Mouse (Mus musculus) lung, postnatal 0 days (tissue): ENCODE data around the gene Tcf3. TPM values are rescaled to one million over a fixed set of nuclear protein-coding genes. Genes with fewer than 3 reads are reported as not detected.

Experiments
- ATAC-seq: fragments of 200-750 bp; cut with Nextera tagmentation; 2 replicates; pipeline ENCODE4 v1.8.0; 2017; ENCODE audit warnings: moderate library complexity
- DNase-seq: peaks from one replicate; pipeline ENCODE4 v3.0.0-alpha.2; 2016; ENCODE audit warnings: low spot score
- H3K27ac ChIP-seq: fragments of 300-500 bp; sonication (generic); 2 replicates; pipeline ENCODE4 v1.5.1; 2014; ENCODE audit warnings: antibody characterized with exemption, mild to moderate bottlenecking, low read length, mixed read lengths
- H3K27me3 ChIP-seq: fragments of 300-500 bp; sonication (generic); replicated peaks from 2 replicates; pipeline ENCODE4 v1.6.1; 2014; ENCODE audit warnings: low read length, mixed read lengths; ENCODE audit not compliant: insufficient read depth
- H3K36me3 ChIP-seq: fragments of 300-500 bp; sonication (generic); 2 replicates; pipeline ENCODE4 v1.6.1; 2014; ENCODE audit warnings: low read length, mixed read lengths; ENCODE audit not compliant: insufficient read depth
- H3K4me1 ChIP-seq: fragments of 300-500 bp; sonication (generic); 2 replicates; pipeline ENCODE4 v1.6.1; 2014; ENCODE audit warnings: antibody characterized with exemption, low read depth, low read length, mixed read lengths; ENCODE audit not compliant: insufficient read depth
- H3K4me2 ChIP-seq: fragments of 300-500 bp; sonication (generic); replicated peaks from 2 replicates; pipeline ENCODE4 v1.6.1; 2014; ENCODE audit warnings: low read depth, mild to moderate bottlenecking, low read length, moderate library complexity, mixed read lengths
- H3K4me3 ChIP-seq: fragments of 300-500 bp; sonication (generic); 2 replicates; pipeline ENCODE4 v1.5.1; 2014; ENCODE audit warnings: low read depth, low read length
- H3K9ac ChIP-seq: fragments of 300-500 bp; sonication (generic); replicated peaks from 2 replicates; pipeline ENCODE4 v1.6.1; 2014; ENCODE audit warnings: low read depth, mild to moderate bottlenecking
- H3K9me3 ChIP-seq: fragments of 300-500 bp; sonication (generic); 2 replicates; pipeline ENCODE4 v1.6.1; 2016; ENCODE audit warnings: low read length, mixed read lengths
- CTCF ChIP-seq: IDR thresholded peaks from 2 replicates; pipeline ENCODE4 v1.5.1; 2016; ENCODE audit warnings: antibody characterized with exemption, mild to moderate bottlenecking
- EP300 ChIP-seq: IDR thresholded peaks from 2 replicates; pipeline ENCODE4 v1.6.1; 2016; ENCODE audit warnings: antibody characterized with exemption, mild to moderate bottlenecking, control low read depth
- WGBS: fragments of 180-500 bp; shearing (Covaris S2); extraction: QIAGEN DNeasy Blood & Tissue Kit; methylation state at CpG from one replicate; pipeline ENCODE4 v1.1.7; 2014; 5-methylcytosine and 5-hydroxymethylcytosine counted together
- polyA plus RNA-seq: library from polyadenylated mRNA; unstranded; fragments of >200 nt; fragmentation: Nextera tagmentation; extraction: Ambion mirVana; gene quantifications from 2 replicates; pipeline ENCODE4 v1.2.1, GENCODE M21; 2015

Tcf3 gene
- polyA plus RNA-seq: 34.7 and 36.2 TPM in 2 replicates

DNA sequence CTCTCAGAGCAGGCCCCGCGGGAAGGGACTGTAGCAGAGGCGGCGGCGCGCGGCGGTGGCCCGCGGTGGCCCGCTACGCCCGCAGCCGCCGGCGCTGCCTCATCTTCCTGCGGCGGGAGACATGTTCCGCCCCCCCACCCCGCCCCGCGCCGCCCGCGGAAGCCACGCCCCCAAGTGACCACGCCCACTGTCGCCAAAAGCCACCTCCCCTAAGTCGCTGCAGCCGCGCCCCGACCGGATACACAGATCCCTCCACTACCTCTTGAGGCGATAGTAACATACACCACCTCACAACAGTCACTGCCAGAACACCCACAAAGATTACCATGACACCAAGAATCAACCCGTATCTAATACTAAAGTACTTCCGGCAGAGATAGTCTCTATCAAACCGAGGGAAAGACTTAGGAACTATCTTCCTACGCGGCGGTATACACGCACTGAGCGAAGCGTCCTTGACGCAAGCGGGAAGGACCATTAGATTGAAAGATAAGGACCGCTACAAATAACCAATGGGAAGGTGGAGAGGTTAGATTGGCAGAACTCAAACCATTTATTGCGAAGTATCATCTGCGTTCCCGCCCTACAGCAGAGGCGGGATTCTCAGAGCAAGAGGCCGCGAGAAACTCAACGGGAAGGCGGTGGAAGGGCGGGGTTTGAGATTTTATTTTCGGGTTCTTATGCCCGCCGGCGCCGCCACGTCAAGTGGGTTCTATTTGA lies at the start of gene Tcf3:
Gene Tcf3 (minus strand): TSS at position 135 of the 720 bp plus-strand sequence.
- under 1% methylated on average over 39 of the region's 61 CpGs for WGBS
- Histone ChIP-seq H3K27me3 (no peaks in the 10 kb centered on the region), H3K4me2 (peak within 1 kb of the TSS; percentile 86), H3K36me3 (peaks cover 7% of the 10 kb centered on the region; the same call in 1 of the 2 replicates), H3K9me3 (no peaks in the 10 kb centered on the region), H3K9ac (peak within 1 kb of the TSS; percentile 77), H3K4me3 (peak within 1 kb of the TSS; percentile 98), H3K4me1 (peaks cover 10% of the 10 kb centered on the region; the same call in 1 of the 2 replicates), H3K27ac (peak within 1 kb of the TSS; percentile 90)
- TF ChIP-seq EP300 (peak; percentile 99), CTCF (no peak; the same call in 1 of the 2 replicates)
- ATAC-seq: peak; percentile 94
- peak; percentile 100 for DNase-seq

GRCm38 (mm10) chr10:80481002-80481401 lies 47.6 kb upstream of the Tcf3 start:
- no peak overlapping the region for H3K4me3 ChIP-seq
- ATAC-seq: no peak
- H3K4me2 ChIP-seq: no peak overlapping the region
- no peaks in the 10 kb centered on the region for H3K9me3 ChIP-seq
- TF ChIP-seq CTCF (no peak), EP300 (no peak)
- 9% methylated on average over 5 of the region's 5 CpGs for WGBS
- no peaks in the 10 kb centered on the region for H3K4me1 ChIP-seq
- H3K27me3 ChIP-seq: peaks cover 3% of the 10 kb centered on the region; the same call in 1 of the 2 replicates
- H3K9ac ChIP-seq: no peak overlapping the region
- no peak for DNase-seq
- H3K36me3 ChIP-seq: no peaks in the 10 kb centered on the region
- H3K27ac ChIP-seq: no peak overlapping the region

- DNase-seq (no peak), ATAC-seq (no peak)
- H3K27me3 ChIP-seq: peaks cover 3% of the 10 kb centered on the region; the same call in 1 of the 2 replicates
- no peak overlapping the region for H3K27ac ChIP-seq
- H3K4me2 ChIP-seq: no peak overlapping the region
- H3K4me3 ChIP-seq: no peak overlapping the region
- H3K9me3 ChIP-seq: no peaks in the 10 kb centered on the region
- H3K4me1 ChIP-seq: no peaks in the 10 kb centered on the region; the same call in 1 of the 2 replicates
- TF ChIP-seq EP300 (no peak), CTCF (no peak)
- 64% methylated on average over 5 of the region's 5 CpGs for WGBS
- H3K9ac ChIP-seq: no peak overlapping the region
- no peaks in the 10 kb centered on the region for H3K36me3 ChIP-seq
These were observed 45.1 kb upstream of the Tcf3 start for GRCm38 (mm10) chr10:80478531-80478930.

DNA sequence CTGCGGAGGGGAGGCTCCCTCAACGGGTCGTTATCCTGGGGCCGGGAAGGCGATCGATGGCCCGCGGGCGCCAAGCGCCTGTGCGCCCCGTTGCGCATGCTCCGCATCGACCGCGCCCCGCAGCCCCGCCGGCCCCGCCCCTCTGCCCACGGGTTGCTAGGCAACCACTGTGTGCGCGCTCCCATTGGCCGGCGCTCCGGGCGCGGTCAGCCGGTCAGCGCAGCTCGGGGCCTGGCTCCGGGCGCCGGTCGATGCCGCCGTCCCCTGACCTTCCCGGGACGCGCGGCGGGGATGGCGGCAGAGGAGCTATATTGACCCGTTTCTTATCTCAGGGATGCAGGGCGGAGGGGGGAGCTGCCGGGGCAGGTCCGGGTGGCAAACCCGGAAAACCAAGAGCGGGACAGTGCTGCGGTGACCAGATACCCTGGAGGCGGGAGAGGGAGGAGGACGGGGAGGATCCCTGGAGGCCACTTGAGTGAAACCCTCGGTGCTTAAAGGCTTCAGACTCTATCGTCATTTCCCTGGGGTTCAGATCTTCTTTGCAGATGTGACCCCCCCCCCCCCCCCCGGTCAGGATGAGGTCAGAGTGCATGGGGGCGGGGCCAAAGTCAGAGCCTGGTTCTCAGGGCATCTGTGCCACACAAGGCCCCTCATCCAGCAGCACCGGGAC lies 42.0 kb upstream of the Tcf3 start:
- Histone ChIP-seq H3K27ac (no peak overlapping the region), H3K9me3 (no peaks in the 10 kb centered on the region), H3K4me3 (peak overlapping the region; percentile 37), H3K36me3 (no peaks in the 10 kb centered on the region), H3K9ac (peak overlapping the region; percentile 23), H3K4me1 (no peaks in the 10 kb centered on the region; the same call in 1 of the 2 replicates), H3K27me3 (0 out of 2 replicates have a peak, but pooled peaks cover 5% of the 10 kb centered on the region), H3K4me2 (peak overlapping the region; percentile 63)
- DNase-seq: peak; percentile 88
- TF ChIP-seq EP300: no peak
- TF ChIP-seq CTCF: no peak
- 1% methylated on average over 51 of the region's 58 CpGs for WGBS
- peak; percentile 97 for ATAC-seq

- WGBS: 57% methylated on average over 5 of the region's 5 CpGs
These were observed 31.6 kb upstream of the Tcf3 start for GRCm38 (mm10) chr10:80465066-80465465.

GRCm38 (mm10) chr10:80464381-80465035 lies 31.1 kb upstream of the Tcf3 start:
- Histone ChIP-seq H3K36me3 (no peaks in the 10 kb centered on the region), H3K27ac (no peak overlapping the region), H3K4me1 (no peaks in the 10 kb centered on the region), H3K9ac (no peak overlapping the region), H3K9me3 (no peaks in the 10 kb centered on the region), H3K4me2 (no peak overlapping the region), H3K27me3 (no peaks in the 10 kb centered on the region), H3K4me3 (no peak overlapping the region)
- no peak for TF ChIP-seq CTCF
- TF ChIP-seq EP300: no peak
- DNase-seq (peak; percentile 26), ATAC-seq (no peak)
- 7% methylated on average over 18 of the region's 19 CpGs for WGBS

More at GRCm38 (mm10) chr10:80465066-80465465, 31.6 kb upstream of the Tcf3 start:
- Histone ChIP-seq H3K4me3 (no peak overlapping the region), H3K27me3 (no peaks in the 10 kb centered on the region), H3K4me1 (no peaks in the 10 kb centered on the region), H3K4me2 (no peak overlapping the region), H3K27ac (no peak overlapping the region), H3K9me3 (no peaks in the 10 kb centered on the region), H3K36me3 (no peaks in the 10 kb centered on the region), H3K9ac (no peak overlapping the region)
- DNase-seq (no peak), ATAC-seq (no peak)
- TF ChIP-seq CTCF (no peak), EP300 (no peak)
